Mouse (Mus musculus): ENCODE measurements at regions not wholly inside any gene's neighbourhood (a gene's known extent, or its start where the extent isn't known, plus 50 kb on each side); places are given as distances from the start of the nearest gene placed in this dataset.

DNA sequence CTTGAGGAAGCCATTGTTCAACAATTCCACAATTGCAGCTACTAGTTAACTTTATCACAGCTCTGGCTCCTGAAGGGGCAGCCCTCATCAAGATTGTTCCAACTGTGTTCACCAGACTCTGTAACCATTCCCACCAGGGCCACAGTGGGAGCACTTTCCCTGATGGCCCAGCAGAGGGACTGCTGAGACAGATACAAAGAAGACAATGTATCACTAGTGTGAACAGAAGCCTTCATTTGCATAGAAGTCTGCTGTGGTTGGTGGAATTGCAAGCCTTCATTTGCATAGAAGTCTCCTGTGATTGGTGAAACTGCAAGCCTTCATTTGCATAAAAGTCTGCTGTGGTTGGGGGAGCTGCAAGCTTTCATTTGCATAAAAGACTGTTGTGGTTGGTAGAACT is 73.0 kb upstream of the A430005L14Rik start:
- Histone ChIP-seq H3K4me2 (replicated peaks; ENCODE audit: low read depth, low read length, severe bottlenecking) (no peak overlapping the region), H3K9me3 (ENCODE audit: control insufficient read depth, low read length) (no peaks in the 10 kb centered on the region), H3K4me3 (replicated peaks; ENCODE audit: low read length) (no peak overlapping the region), H3K27me3 (ENCODE audit: control insufficient read depth, insufficient read depth, low read length) (no peaks in the 10 kb centered on the region), H3K9ac (ENCODE audit: low read depth, low read length, severe bottlenecking) (no peak overlapping the region), H3K27ac (replicated peaks; ENCODE audit: low read depth, low read length) (no peak overlapping the region), H3K36me3 (ENCODE audit: control insufficient read depth, insufficient read depth, low read length) (no peaks in the 10 kb centered on the region), H3K4me1 (ENCODE audit: control insufficient read depth, insufficient read depth, low read length) (no peaks in the 10 kb centered on the region)
- ATAC-seq (ENCODE audit: low FRiP score, low read depth) (no peak), DNase-seq (ENCODE audit: low spot score) (no peak)
- no peak for TF ChIP-seq POLR2A (IDR thresholded peaks at IDR 0.05; ENCODE audit: borderline replicate concordance, extremely low read depth, insufficient read depth, insufficient read length)

DNA sequence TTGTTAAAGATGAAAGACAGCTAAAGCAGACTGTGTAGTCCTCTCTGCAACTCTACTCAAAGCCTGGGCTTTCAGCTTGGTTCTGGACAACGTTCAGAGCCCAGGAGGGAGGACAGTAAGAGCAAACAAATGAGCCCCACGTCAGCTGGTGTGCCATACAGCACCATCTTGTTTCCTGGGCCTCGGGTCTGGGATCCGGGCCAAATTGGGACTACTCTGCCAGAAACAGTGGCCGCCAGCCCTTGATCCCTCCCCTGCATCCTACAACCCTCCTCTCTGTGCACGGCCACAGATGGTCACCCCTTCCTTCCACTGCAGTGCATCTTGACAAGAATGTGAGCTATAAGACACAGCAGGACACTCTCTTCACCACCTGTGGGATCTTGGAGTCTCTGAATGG is 71.2 kb upstream of the A430005L14Rik start:
- ATAC-seq (ENCODE audit: low FRiP score, low read depth): no peak
- H3K4me2 ChIP-seq (replicated peaks; ENCODE audit: low read depth, low read length, severe bottlenecking): no peak overlapping the region

DNA sequence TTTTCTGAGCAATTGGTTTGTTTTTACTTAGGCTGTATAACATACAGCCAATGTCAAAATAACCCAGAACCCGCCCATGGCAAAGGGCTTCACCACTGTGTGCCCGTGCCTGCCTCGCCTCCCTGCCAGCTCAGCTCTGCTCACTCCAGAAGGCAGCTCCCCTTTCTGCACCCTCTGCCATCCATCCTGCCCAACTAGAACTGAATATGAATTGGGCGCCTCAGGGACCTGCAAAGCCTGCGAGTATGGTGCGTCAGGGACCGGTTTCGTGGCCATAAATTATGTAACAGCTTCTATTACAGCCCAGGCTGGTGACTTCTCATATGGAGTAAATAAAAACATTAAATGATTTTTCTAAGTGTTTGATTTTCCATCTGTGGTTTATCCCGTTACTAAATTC is 66.9 kb upstream of the A430005L14Rik start:
- H3K4me1 ChIP-seq (ENCODE audit: control insufficient read depth, insufficient read depth, low read length): no peaks in the 10 kb centered on the region
- no peak overlapping the region for H3K4me3 ChIP-seq (replicated peaks; ENCODE audit: low read length)
- no peak overlapping the region for H3K9ac ChIP-seq (ENCODE audit: low read depth, low read length, severe bottlenecking)
- H3K9me3 ChIP-seq (ENCODE audit: control insufficient read depth, low read length): no peaks in the 10 kb centered on the region
- ATAC-seq (ENCODE audit: low FRiP score, low read depth) (no peak), DNase-seq (ENCODE audit: low spot score) (no peak)
- no peak overlapping the region for H3K27ac ChIP-seq (replicated peaks; ENCODE audit: low read depth, low read length)
- no peak overlapping the region for H3K4me2 ChIP-seq (replicated peaks; ENCODE audit: low read depth, low read length, severe bottlenecking)
- no peak for TF ChIP-seq POLR2A (IDR thresholded peaks at IDR 0.05; ENCODE audit: borderline replicate concordance, extremely low read depth, insufficient read depth, insufficient read length)
- 76% methylated on average over 9 of the region's 9 CpGs for WGBS
- H3K27me3 ChIP-seq (ENCODE audit: control insufficient read depth, insufficient read depth, low read length): no peaks in the 10 kb centered on the region
- H3K36me3 ChIP-seq (ENCODE audit: control insufficient read depth, insufficient read depth, low read length): no peaks in the 10 kb centered on the region

More for the DNA sequence above, 71.2 kb upstream of the A430005L14Rik start:
- no peaks in the 10 kb centered on the region for H3K9me3 ChIP-seq (ENCODE audit: control insufficient read depth, low read length)
- DNase-seq (ENCODE audit: low spot score): no peak
- TF ChIP-seq POLR2A (IDR thresholded peaks at IDR 0.05; ENCODE audit: borderline replicate concordance, extremely low read depth, insufficient read depth, insufficient read length): no peak
- H3K9ac ChIP-seq (ENCODE audit: low read depth, low read length, severe bottlenecking): no peak overlapping the region
- no peaks in the 10 kb centered on the region for H3K36me3 ChIP-seq (ENCODE audit: control insufficient read depth, insufficient read depth, low read length)
- H3K27ac ChIP-seq (replicated peaks; ENCODE audit: low read depth, low read length): no peak overlapping the region
- H3K4me3 ChIP-seq (replicated peaks; ENCODE audit: low read length): no peak overlapping the region
- WGBS: 77% methylated on average over 6 of the region's 6 CpGs
- H3K4me1 ChIP-seq (ENCODE audit: control insufficient read depth, insufficient read depth, low read length): no peaks in the 10 kb centered on the region
- no peaks in the 10 kb centered on the region for H3K27me3 ChIP-seq (ENCODE audit: control insufficient read depth, insufficient read depth, low read length)

DNA sequence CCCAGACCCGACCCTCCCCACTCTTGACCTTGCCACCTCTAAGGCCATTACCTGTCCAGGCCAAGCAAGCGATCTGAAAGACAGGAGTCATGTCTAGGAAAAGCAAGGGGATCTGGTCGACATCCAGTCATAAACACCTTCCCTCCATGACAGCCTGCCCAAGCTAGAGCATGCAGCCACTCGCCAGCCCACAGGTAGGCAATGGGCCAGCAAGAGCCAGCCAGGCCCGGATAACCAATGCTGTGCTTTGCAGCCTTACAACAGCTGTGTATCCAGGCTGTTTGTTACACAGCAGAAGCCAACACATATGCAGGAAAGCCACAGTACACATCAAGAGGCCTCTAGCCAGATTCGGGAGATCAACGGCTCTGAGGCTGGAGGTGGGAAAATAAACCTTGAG is 57.3 kb upstream of the A430005L14Rik start:
- H3K9ac ChIP-seq (ENCODE audit: low read depth, low read length, severe bottlenecking): no peak overlapping the region
- no peak for TF ChIP-seq POLR2A (IDR thresholded peaks at IDR 0.05; ENCODE audit: borderline replicate concordance, extremely low read depth, insufficient read depth, insufficient read length)
- no peaks in the 10 kb centered on the region for H3K27me3 ChIP-seq (ENCODE audit: control insufficient read depth, insufficient read depth, low read length)
- H3K4me1 ChIP-seq (ENCODE audit: control insufficient read depth, insufficient read depth, low read length): no peaks in the 10 kb centered on the region
- H3K27ac ChIP-seq (replicated peaks; ENCODE audit: low read depth, low read length): no peak overlapping the region
- H3K4me2 ChIP-seq (replicated peaks; ENCODE audit: low read depth, low read length, severe bottlenecking): no peak overlapping the region
- no peak overlapping the region for H3K4me3 ChIP-seq (replicated peaks; ENCODE audit: low read length)
- no peak for ATAC-seq (ENCODE audit: low FRiP score, low read depth)
- no peaks in the 10 kb centered on the region for H3K9me3 ChIP-seq (ENCODE audit: control insufficient read depth, low read length)
- H3K36me3 ChIP-seq (ENCODE audit: control insufficient read depth, insufficient read depth, low read length): no peaks in the 10 kb centered on the region
- DNase-seq (ENCODE audit: low spot score): no peak
- 76% methylated on average over 7 of the region's 7 CpGs for WGBS

DNA sequence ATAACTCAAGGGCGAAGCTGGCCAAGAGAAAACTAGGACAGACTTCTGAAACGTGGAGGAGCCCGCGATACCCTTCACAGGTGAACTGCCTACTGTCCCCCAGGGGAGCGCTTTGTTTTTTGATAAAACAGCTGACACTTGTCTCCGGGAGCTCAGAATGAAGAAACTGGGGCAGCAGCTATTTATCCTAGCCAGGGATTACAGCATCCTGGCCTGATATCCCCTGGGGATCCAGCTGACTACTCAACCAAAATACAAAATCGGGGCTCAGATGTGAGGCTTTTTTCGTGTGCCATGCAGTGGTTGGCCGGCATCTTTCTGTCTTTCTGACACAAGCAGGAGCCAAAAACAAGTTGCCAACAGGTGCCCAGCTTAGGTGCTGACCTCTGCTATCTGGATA is 52.0 kb upstream of the A430005L14Rik start:
- no peaks in the 10 kb centered on the region for H3K4me1 ChIP-seq (ENCODE audit: control insufficient read depth, insufficient read depth, low read length)
- H3K4me3 ChIP-seq (replicated peaks; ENCODE audit: low read length): no peak overlapping the region
- H3K27ac ChIP-seq (replicated peaks; ENCODE audit: low read depth, low read length): no peak overlapping the region
- TF ChIP-seq POLR2A (IDR thresholded peaks at IDR 0.05; ENCODE audit: borderline replicate concordance, extremely low read depth, insufficient read depth, insufficient read length): no peak
- 79% methylated on average over 9 of the region's 9 CpGs for WGBS
- H3K27me3 ChIP-seq (ENCODE audit: control insufficient read depth, insufficient read depth, low read length): no peaks in the 10 kb centered on the region
- no peaks in the 10 kb centered on the region for H3K36me3 ChIP-seq (ENCODE audit: control insufficient read depth, insufficient read depth, low read length)
- H3K9ac ChIP-seq (ENCODE audit: low read depth, low read length, severe bottlenecking): no peak overlapping the region
- ATAC-seq (ENCODE audit: low FRiP score, low read depth) (no peak), DNase-seq (ENCODE audit: low spot score) (no peak)
- H3K4me2 ChIP-seq (replicated peaks; ENCODE audit: low read depth, low read length, severe bottlenecking): no peak overlapping the region
- no peaks in the 10 kb centered on the region for H3K9me3 ChIP-seq (ENCODE audit: control insufficient read depth, low read length)

DNA sequence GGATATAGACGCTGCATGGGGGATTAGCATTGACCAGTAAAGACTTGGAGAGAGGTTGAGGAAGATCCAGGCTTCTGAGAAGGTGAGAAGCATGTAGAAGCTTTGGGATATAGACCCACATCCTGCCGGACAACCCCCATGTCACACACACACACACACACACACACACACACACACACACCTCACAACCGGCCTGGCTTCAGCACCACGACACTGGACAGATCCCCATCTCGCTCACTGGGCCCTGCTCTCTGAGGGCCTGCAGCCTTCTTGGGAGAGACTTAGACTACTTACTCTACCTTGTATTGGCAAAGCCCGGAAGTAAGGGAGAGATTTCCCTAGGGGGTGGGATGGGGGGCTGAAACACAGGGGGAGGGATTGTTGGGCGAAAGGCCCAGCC is 51.5 kb upstream of the A430005L14Rik start:
- no peak for TF ChIP-seq POLR2A (IDR thresholded peaks at IDR 0.05; ENCODE audit: borderline replicate concordance, extremely low read depth, insufficient read depth, insufficient read length)
- Histone ChIP-seq H3K36me3 (ENCODE audit: control insufficient read depth, insufficient read depth, low read length) (no peaks in the 10 kb centered on the region), H3K9me3 (ENCODE audit: control insufficient read depth, low read length) (no peaks in the 10 kb centered on the region), H3K27ac (replicated peaks; ENCODE audit: low read depth, low read length) (no peak overlapping the region), H3K27me3 (ENCODE audit: control insufficient read depth, insufficient read depth, low read length) (no peaks in the 10 kb centered on the region), H3K9ac (ENCODE audit: low read depth, low read length, severe bottlenecking) (no peak overlapping the region), H3K4me2 (replicated peaks; ENCODE audit: low read depth, low read length, severe bottlenecking) (no peak overlapping the region), H3K4me3 (replicated peaks; ENCODE audit: low read length) (no peak overlapping the region), H3K4me1 (ENCODE audit: control insufficient read depth, insufficient read depth, low read length) (no peaks in the 10 kb centered on the region)
- 38% methylated on average over 7 of the region's 7 CpGs for WGBS
- no peak for DNase-seq (ENCODE audit: low spot score)
- ATAC-seq (ENCODE audit: low FRiP score, low read depth): no peak

All from limb, embryonic 14.5 days (tissue).